Mouse (Mus musculus) cerebral cortex, adult 2 months (tissue): Measurements from ENCODE around the gene Ccr1l1.

Source experiments
- WGBS: fragments of 180-500 bp; shearing (Covaris S2); methylation state at CpG from one replicate; pipeline ENCODE4 v1.1.7; 2018; 5-methylcytosine and 5-hydroxymethylcytosine counted together

The Ccr1l1 gene

GRCm38 (mm10) chr9:123957911-123958413, 20.2 kb downstream of the Ccr1l1 start:
- 78% methylated on average over 3 of the region's 3 CpGs for WGBS

GRCm38 (mm10) chr9:123956892-123957291, 21.3 kb downstream of the Ccr1l1 start:
- 78% methylated on average over 1 of the region's 1 CpGs for WGBS

GRCm38 (mm10) chr9:123953551-123953950, 24.7 kb downstream of the Ccr1l1 start:
- 86% methylated on average over 2 of the region's 2 CpGs for WGBS

GRCm38 (mm10) chr9:123951176-123951575, 27.0 kb downstream of the Ccr1l1 start:
- 84% methylated on average over 1 of the region's 1 CpGs for WGBS

GRCm38 (mm10) chr9:123949432-123949831, 28.8 kb downstream of the Ccr1l1 start:
- 88% methylated on average over 2 of the region's 2 CpGs for WGBS

GRCm38 (mm10) chr9:123947815-123948214, 30.4 kb downstream of the Ccr1l1 start:
- whole genome bisulfite sequencing, result 82% methylated on average over 1 of the region's 1 CpGs

- 68% methylated on average over 3 of the region's 3 CpGs for WGBS
Measured at GRCm38 (mm10) chr9:123942025-123942424, 36.2 kb downstream of the Ccr1l1 start.

- 81% methylated on average over 2 of the region's 2 CpGs for WGBS
Measured at GRCm38 (mm10) chr9:123941316-123941715, 36.9 kb downstream of the Ccr1l1 start.

GRCm38 (mm10) chr9:123940168-123940567, 38.0 kb downstream of the Ccr1l1 start:
- WGBS, result 83% methylated on average over 1 of the region's 1 CpGs

- WGBS, result 94% methylated on average over 2 of the region's 2 CpGs
Measured at GRCm38 (mm10) chr9:123937989-123938388, 40.2 kb downstream of the Ccr1l1 start.

- WGBS, result 86% methylated on average over 9 of the region's 9 CpGs
Measured at GRCm38 (mm10) chr9:123936604-123937280, 41.5 kb downstream of the Ccr1l1 start.

GRCm38 (mm10) chr9:123935776-123936175, 42.4 kb downstream of the Ccr1l1 start:
- WGBS, result 94% methylated on average over 5 of the region's 5 CpGs

GRCm38 (mm10) chr9:123935346-123935745, 42.9 kb downstream of the Ccr1l1 start:
- 88% methylated on average over 6 of the region's 6 CpGs for WGBS

GRCm38 (mm10) chr9:123933716-123934445, 44.3 kb downstream of the Ccr1l1 start:
- 84% methylated on average over 5 of the region's 5 CpGs for WGBS

- WGBS, result 92% methylated on average over 19 of the region's 19 CpGs
Measured at GRCm38 (mm10) chr9:123932911-123933675, 45.1 kb downstream of the Ccr1l1 start.

GRCm38 (mm10) chr9:123931761-123932700, 46.2 kb downstream of the Ccr1l1 start:
- 75% methylated on average over 6 of the region's 6 CpGs for WGBS

- WGBS, result 83% methylated on average over 3 of the region's 3 CpGs
Measured at GRCm38 (mm10) chr9:123930926-123931325, 47.3 kb downstream of the Ccr1l1 start.

GRCm38 (mm10) chr9:123930476-123930875, 47.7 kb downstream of the Ccr1l1 start:
- WGBS, result 89% methylated on average over 3 of the region's 3 CpGs

GRCm38 (mm10) chr9:123929936-123930335, 48.3 kb downstream of the Ccr1l1 start:
- WGBS, result 61% methylated on average over 4 of the region's 4 CpGs

- WGBS, result 36% methylated on average over 8 of the region's 8 CpGs
Measured at GRCm38 (mm10) chr9:123928759-123929246, 49.4 kb downstream of the Ccr1l1 start.
